Mouse (Mus musculus) limb, embryonic 14.5 days (tissue): ENCODE measurements around the gene Krtap3-1. TPM values are rescaled to one million over a fixed set of nuclear protein-coding genes. Genes with fewer than 3 reads are reported as not detected.

Source experiments
- ATAC-seq: fragments of 200-750 bp; cut with Nextera tagmentation; 2 replicates; pipeline ENCODE4 v1.8.0; 2017; ENCODE audit warnings: low read depth, moderate number of reproducible peaks, moderate TSS enrichment; ENCODE audit not compliant: low FRiP score
- DNase-seq: peaks from one replicate; pipeline ENCODE4 v3.0.0-alpha.2; 2015; ENCODE audit warnings: low spot score
- H3K27ac ChIP-seq: fragments of 300-500 bp; sonication (generic); replicated peaks from 2 replicates; pipeline ENCODE4 v1.5.1; 2014; ENCODE audit warnings: low read depth, mild to moderate bottlenecking, low read length, moderate library complexity, mixed read lengths
- H3K27me3 ChIP-seq: fragments of 300-500 bp; sonication (generic); 2 replicates; pipeline ENCODE4 v1.6.1; 2014; ENCODE audit warnings: low read length, mixed read lengths; ENCODE audit not compliant: control insufficient read depth, insufficient read depth
- H3K36me3 ChIP-seq: fragments of 300-500 bp; sonication (generic); 2 replicates; pipeline ENCODE4 v1.6.1; 2014; ENCODE audit warnings: mild to moderate bottlenecking, low read length, moderate library complexity, mixed read lengths; ENCODE audit not compliant: control insufficient read depth, insufficient read depth
- H3K4me1 ChIP-seq: fragments of 300-500 bp; sonication (generic); 2 replicates; pipeline ENCODE4 v1.6.1; 2014; ENCODE audit warnings: antibody characterized with exemption, low read length, mixed read lengths; ENCODE audit not compliant: control insufficient read depth, insufficient read depth
- H3K4me2 ChIP-seq: fragments of 300-500 bp; sonication (generic); replicated peaks from 2 replicates; pipeline ENCODE4 v1.6.1; 2014; ENCODE audit warnings: low read depth, mild to moderate bottlenecking, low read length, moderate library complexity; ENCODE audit not compliant: severe bottlenecking
- H3K4me3 ChIP-seq: fragments of 300-500 bp; sonication (generic); replicated peaks from 2 replicates; pipeline ENCODE4 v1.5.1; 2014; ENCODE audit warnings: low read length
- H3K9ac ChIP-seq: fragments of 300-500 bp; sonication (generic); 2 replicates; pipeline ENCODE4 v1.6.1; 2014; ENCODE audit warnings: mild to moderate bottlenecking, low read depth, low read length, moderate library complexity; ENCODE audit not compliant: severe bottlenecking
- H3K9me3 ChIP-seq: fragments of 300-500 bp; sonication (generic); 2 replicates; pipeline ENCODE4 v1.6.1; 2016; ENCODE audit warnings: low read length; ENCODE audit not compliant: control insufficient read depth
- POLR2A ChIP-seq: fragments of 200-500 bp; IDR thresholded peaks from 2 replicates; pipeline ENCODE4 v1.8.0; 2012; ENCODE audit warnings: inconsistent platforms, mild to moderate bottlenecking, moderate library complexity, borderline replicate concordance; ENCODE audit not compliant: insufficient read depth, insufficient read length; ENCODE audit errors: extremely low read depth
- WGBS: fragments of 180-500 bp; shearing (Covaris S2); extraction: QIAGEN DNeasy Blood & Tissue Kit; methylation state at CpG from one replicate; pipeline ENCODE4 v1.1.7; 2014; 5-methylcytosine and 5-hydroxymethylcytosine counted together
- polyA plus RNA-seq, 2 experiments: library from polyadenylated mRNA; depleted of rRNA in 1 of 2; stranded (reverse) in 1 of 2; unstranded in 1 of 2; fragments of >200 nt; fragmentation: Nextera tagmentation in 1 of 2; extraction: Ambion mirVana in 1 of 2; gene quantifications; 2 replicates each; pipeline versions ENCODE4 v1.2.1 to v1.2.3; 2012 to 2014

The Krtap3-1 gene
- polyA plus RNA-seq, 2 experiments: not detected

- DNase-seq (peak; percentile 72), ATAC-seq (no peak)
- H3K4me2 ChIP-seq: 0 out of 2 replicates have a peak overlapping the region, but pooled peaks have one; percentile 4
- no peaks in the 10 kb centered on the region for H3K9me3 ChIP-seq
- H3K4me3 ChIP-seq: no peak overlapping the region
- TF ChIP-seq POLR2A: no peak
- no peak overlapping the region for H3K27ac ChIP-seq
- H3K4me1 ChIP-seq: no peaks in the 10 kb centered on the region
- H3K36me3 ChIP-seq: no peaks in the 10 kb centered on the region
- no peak overlapping the region for H3K9ac ChIP-seq
- 1% methylated on average over 7 of the region's 7 CpGs for WGBS
- H3K27me3 ChIP-seq: no peaks in the 10 kb centered on the region
Measured at GRCm38 (mm10) chr11:99574106-99574505, 7.7 kb upstream of the Krtap3-1 start.

GRCm38 (mm10) chr11:99573164-99573563, 6.7 kb upstream of the Krtap3-1 start:
- Histone ChIP-seq H3K9me3 (no peaks in the 10 kb centered on the region), H3K27ac (no peak overlapping the region), H3K9ac (no peak overlapping the region), H3K4me2 (no peak overlapping the region), H3K4me1 (no peaks in the 10 kb centered on the region), H3K36me3 (no peaks in the 10 kb centered on the region), H3K4me3 (no peak overlapping the region), H3K27me3 (no peaks in the 10 kb centered on the region)
- DNase-seq (no peak), ATAC-seq (no peak)
- WGBS: 71% methylated on average over 4 of the region's 4 CpGs
- no peak for TF ChIP-seq POLR2A

GRCm38 (mm10) chr11:99562580-99562979, 3.9 kb downstream of the Krtap3-1 start:
- H3K9ac ChIP-seq: no peak overlapping the region
- H3K27me3 ChIP-seq: no peaks in the 10 kb centered on the region
- H3K4me2 ChIP-seq: no peak overlapping the region
- H3K4me1 ChIP-seq: no peaks in the 10 kb centered on the region
- DNase-seq: no peak
- no peak for TF ChIP-seq POLR2A
- no peaks in the 10 kb centered on the region for H3K36me3 ChIP-seq
- H3K9me3 ChIP-seq: no peaks in the 10 kb centered on the region
- no peak overlapping the region for H3K27ac ChIP-seq
- no peak overlapping the region for H3K4me3 ChIP-seq
- no peak for ATAC-seq
- 87% methylated on average over 6 of the region's 6 CpGs for WGBS

- 89% methylated on average over 9 of the region's 9 CpGs for WGBS
- Histone ChIP-seq H3K9ac (no peak within 1 kb of the TSS), H3K4me3 (no peak within 1 kb of the TSS), H3K9me3 (no peaks in the 10 kb centered on the region), H3K4me1 (no peaks in the 10 kb centered on the region), H3K27me3 (no peaks in the 10 kb centered on the region), H3K36me3 (no peaks in the 10 kb centered on the region), H3K4me2 (no peak within 1 kb of the TSS), H3K27ac (no peak within 1 kb of the TSS)
- ATAC-seq (no peak), DNase-seq (no peak)
- TF ChIP-seq POLR2A: no peak
Measured at GRCm38 (mm10) chr11:99559366-99559765, 7.1 kb downstream of the Krtap3-1 start, which contains the start of gene Gm11939. Gene Gm11939 (minus strand): TSS chr11:99559466.

- H3K27ac ChIP-seq: no peak overlapping the region
- H3K4me1 ChIP-seq: no peaks in the 10 kb centered on the region
- DNase-seq (no peak), ATAC-seq (no peak)
- 90% methylated on average over 3 of the region's 3 CpGs for WGBS
- no peak overlapping the region for H3K4me2 ChIP-seq
- no peaks in the 10 kb centered on the region for H3K36me3 ChIP-seq
- no peaks in the 10 kb centered on the region for H3K9me3 ChIP-seq
- H3K4me3 ChIP-seq: no peak overlapping the region
- H3K9ac ChIP-seq: no peak overlapping the region
- TF ChIP-seq POLR2A: no peak
- no peaks in the 10 kb centered on the region for H3K27me3 ChIP-seq
Measured at GRCm38 (mm10) chr11:99557976-99558745, 8.3 kb downstream of the Krtap3-1 start.
